Mouse (Mus musculus): Measurements from ENCODE around the gene Sult1a1.
A peak's percentile ranks its signal among the peaks of the same experiment; 100 is the strongest.

Sult1a1 gene

DNA sequence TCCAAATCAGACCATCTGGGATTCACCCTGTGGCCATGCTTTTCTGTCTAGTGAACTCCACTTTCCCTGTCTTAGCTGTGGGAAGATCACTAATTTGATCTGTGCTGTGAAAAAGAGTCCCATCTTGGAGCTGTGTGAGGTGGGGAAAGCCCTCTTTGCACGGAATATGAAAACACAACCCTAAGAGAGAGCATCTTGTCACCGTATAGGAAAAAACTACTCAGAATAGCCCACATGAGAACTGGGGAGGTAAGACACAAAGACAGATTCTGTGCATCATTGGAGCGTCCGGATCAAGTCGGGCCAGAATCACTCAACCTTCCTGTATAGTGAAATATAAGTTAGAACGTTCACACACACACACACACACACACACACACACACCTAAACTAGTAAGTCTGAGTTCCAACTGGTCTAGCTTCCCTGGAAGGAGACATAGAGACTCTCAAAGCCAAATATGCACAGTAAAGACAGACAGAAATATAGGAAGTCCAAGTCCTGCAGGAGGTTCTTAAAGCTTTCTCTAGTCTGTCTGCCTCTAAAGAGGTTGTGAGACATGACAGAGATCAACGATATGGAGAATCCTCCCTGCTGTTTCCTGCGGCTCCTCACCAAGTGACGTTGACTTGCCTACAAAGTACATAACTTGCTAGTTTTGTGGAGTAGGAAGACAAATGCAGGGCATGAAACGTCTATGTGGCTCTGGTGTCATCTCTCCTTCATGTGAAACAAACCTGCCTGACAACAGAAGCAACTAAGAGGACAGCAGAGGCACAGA is 32.1 kb upstream of the Sult1a1 start:
- Histone ChIP-seq H3K36me3 (ENCODE audit: insufficient read depth, low read length) (no peaks in the 10 kb centered on the region), H3K9me3 (ENCODE audit: low read length) (no peaks in the 10 kb centered on the region), H3K4me3 (replicated peaks; ENCODE audit: low read length) (no peak overlapping the region), H3K27me3 (ENCODE audit: insufficient read depth, low read length) (peaks cover 29% of the 10 kb centered on the region), H3K4me1 (replicated peaks; ENCODE audit: low read depth, low read length) (peaks cover 20% of the 10 kb centered on the region)
- TF ChIP-seq POU5F1 (IDR thresholded peaks at IDR 0.05; ENCODE audit: borderline replicate concordance, low read length) (no peak), CTCF (conservative IDR thresholded peaks at IDR 0.05; ENCODE audit: low read length) (no peak), NANOG (IDR thresholded peaks at IDR 0.05; ENCODE audit: borderline replicate concordance, low read length) (no peak)

- H3K27me3 ChIP-seq (ENCODE audit: insufficient read depth, low read length), result peaks cover 36% of the 10 kb centered on the region
- no peak within 1 kb of the TSS for H3K4me3 ChIP-seq (replicated peaks; ENCODE audit: low read length)
- no peaks in the 10 kb centered on the region for H3K36me3 ChIP-seq (ENCODE audit: insufficient read depth, low read length)
- peaks cover 28% of the 10 kb centered on the region for H3K4me1 ChIP-seq (replicated peaks; ENCODE audit: low read depth, low read length)
- H3K9me3 ChIP-seq (ENCODE audit: low read length), result no peaks in the 10 kb centered on the region
- no peak for TF ChIP-seq POU5F1 (IDR thresholded peaks at IDR 0.05; ENCODE audit: borderline replicate concordance, low read length)
These were observed 31.4 kb upstream of the Sult1a1 start, which contains the start of gene Coro1a for GRCm38 (mm10) chr7:126707442-126708174. TSS of gene Coro1a (minus strand) at chr7:126707787.

DNA sequence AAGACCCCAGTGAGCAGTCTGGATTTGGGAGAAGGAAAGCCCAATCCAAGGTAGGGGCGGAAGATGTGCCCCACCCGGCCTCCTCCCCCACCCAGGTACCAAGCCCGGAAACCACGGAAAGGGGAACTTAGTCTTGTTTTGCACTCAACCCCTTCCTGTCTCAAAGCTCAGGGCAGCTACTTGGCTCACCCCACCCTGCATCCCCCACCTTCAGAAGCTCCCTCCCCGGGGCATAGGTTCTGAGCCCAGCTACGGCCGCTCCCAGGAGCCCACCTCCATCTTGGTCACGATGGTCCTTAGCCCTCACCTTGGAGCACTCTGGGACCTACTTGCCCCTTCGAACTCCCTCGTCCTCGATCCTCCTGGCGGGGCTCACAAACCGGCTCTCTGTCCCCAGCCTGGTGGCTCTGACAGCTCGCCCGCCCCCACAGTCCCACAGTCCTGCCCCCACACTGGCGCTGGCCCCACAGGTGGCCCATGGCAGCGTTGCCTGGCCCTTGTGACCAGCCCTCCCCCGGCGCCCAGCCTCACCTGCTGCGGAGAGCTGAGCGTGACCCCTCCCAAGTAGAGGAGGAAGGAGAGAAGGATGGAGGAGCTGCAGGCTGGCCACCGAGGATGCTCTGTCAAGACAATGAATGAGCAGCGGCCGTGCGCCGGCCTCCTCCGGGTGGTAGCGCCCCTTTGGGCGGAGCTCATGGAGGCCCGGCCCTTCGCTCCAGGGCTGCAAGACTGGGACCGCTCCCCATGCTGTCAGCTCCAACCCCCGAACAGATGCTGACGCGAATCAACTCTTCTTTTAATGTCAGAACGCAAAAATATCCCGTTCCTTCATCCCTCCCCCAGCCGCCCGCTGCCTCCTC is 28.1 kb upstream of the Sult1a1 start:
- H3K4me3 ChIP-seq (replicated peaks; ENCODE audit: low read length), result peak overlapping the region; percentile 82
- H3K4me1 ChIP-seq (replicated peaks; ENCODE audit: low read depth, low read length), result peaks cover 58% of the 10 kb centered on the region
- TF ChIP-seq POU5F1 (IDR thresholded peaks at IDR 0.05; ENCODE audit: borderline replicate concordance, low read length) (no peak), NANOG (IDR thresholded peaks at IDR 0.05; ENCODE audit: borderline replicate concordance, low read length) (no peak), CTCF (conservative IDR thresholded peaks at IDR 0.05; ENCODE audit: low read length) (no peak)

GRCm38 (mm10) chr7:126703757-126704077 is 27.5 kb upstream of the Sult1a1 start:
- Histone ChIP-seq H3K36me3 (ENCODE audit: insufficient read depth, low read length) (peaks cover 19% of the 10 kb centered on the region), H3K4me3 (replicated peaks; ENCODE audit: low read length) (peak overlapping the region; percentile 82), H3K27me3 (ENCODE audit: insufficient read depth, low read length) (peaks cover 45% of the 10 kb centered on the region), H3K9me3 (ENCODE audit: low read length) (no peaks in the 10 kb centered on the region), H3K4me1 (replicated peaks; ENCODE audit: low read depth, low read length) (peaks cover 64% of the 10 kb centered on the region)
- TF ChIP-seq CTCF (conservative IDR thresholded peaks at IDR 0.05; ENCODE audit: low read length) (no peak), POU5F1 (IDR thresholded peaks at IDR 0.05; ENCODE audit: borderline replicate concordance, low read length) (no peak), NANOG (IDR thresholded peaks at IDR 0.05; ENCODE audit: borderline replicate concordance, low read length) (no peak)

More for the DNA sequence above, 28.1 kb upstream of the Sult1a1 start:
- H3K36me3 ChIP-seq (ENCODE audit: insufficient read depth, low read length), result peaks cover 13% of the 10 kb centered on the region
- H3K27me3 ChIP-seq (ENCODE audit: insufficient read depth, low read length), result peaks cover 46% of the 10 kb centered on the region
- H3K9me3 ChIP-seq (ENCODE audit: low read length), result no peaks in the 10 kb centered on the region

DNA sequence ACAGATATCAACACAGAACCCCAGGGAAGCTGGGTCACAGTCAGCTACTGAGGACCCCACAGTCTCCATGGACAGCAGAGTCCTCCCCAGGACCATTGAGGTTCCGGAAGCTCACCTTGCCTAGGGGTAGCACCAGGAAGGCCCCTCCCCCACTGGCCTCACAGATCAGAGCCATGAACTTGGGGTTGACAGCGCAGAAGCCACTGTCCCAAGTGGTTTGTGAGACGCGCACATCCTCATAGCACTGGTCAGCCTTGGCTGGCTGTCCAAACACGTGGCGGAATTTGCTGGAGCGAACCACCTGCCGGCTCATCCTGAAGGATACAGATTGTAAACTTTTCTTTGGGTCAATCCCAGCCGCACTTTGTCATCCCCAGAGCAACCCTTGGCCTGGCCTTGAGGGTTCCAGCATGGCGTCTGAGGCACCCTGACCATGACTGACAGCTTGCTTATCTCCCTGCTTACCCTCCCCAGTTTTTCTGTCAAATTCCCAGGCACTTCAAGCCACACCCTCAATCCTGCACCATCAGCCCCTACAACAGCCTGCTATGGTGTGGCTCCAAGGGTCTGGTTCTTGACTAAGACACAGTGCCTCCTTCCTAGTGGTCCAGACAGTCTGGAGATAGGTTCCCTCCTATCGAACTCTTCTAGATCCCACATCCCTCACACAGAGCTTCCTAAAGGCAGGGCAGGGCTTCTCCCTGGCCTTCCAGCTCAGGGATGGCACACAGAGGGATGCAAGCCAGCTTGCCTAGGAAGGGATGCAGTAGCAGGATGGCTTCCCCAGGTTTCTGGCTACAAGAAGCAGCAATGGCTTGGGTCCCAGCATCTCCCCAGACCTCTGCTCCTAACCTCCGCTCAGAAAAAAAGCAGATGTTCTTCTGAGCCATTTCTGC is 26.9 kb upstream of the Sult1a1 start:
- TF ChIP-seq CTCF (conservative IDR thresholded peaks at IDR 0.05; ENCODE audit: low read length) (no peak), NANOG (IDR thresholded peaks at IDR 0.05; ENCODE audit: borderline replicate concordance, low read length) (no peak), POU5F1 (IDR thresholded peaks at IDR 0.05; ENCODE audit: borderline replicate concordance, low read length) (no peak)
- no peaks in the 10 kb centered on the region for H3K9me3 ChIP-seq (ENCODE audit: low read length)
- peaks cover 44% of the 10 kb centered on the region for H3K27me3 ChIP-seq (ENCODE audit: insufficient read depth, low read length)
- H3K4me3 ChIP-seq (replicated peaks; ENCODE audit: low read length), result peak overlapping the region; percentile 82
- H3K4me1 ChIP-seq (replicated peaks; ENCODE audit: low read depth, low read length), result peaks cover 68% of the 10 kb centered on the region
- peaks cover 24% of the 10 kb centered on the region for H3K36me3 ChIP-seq (ENCODE audit: insufficient read depth, low read length)

DNA sequence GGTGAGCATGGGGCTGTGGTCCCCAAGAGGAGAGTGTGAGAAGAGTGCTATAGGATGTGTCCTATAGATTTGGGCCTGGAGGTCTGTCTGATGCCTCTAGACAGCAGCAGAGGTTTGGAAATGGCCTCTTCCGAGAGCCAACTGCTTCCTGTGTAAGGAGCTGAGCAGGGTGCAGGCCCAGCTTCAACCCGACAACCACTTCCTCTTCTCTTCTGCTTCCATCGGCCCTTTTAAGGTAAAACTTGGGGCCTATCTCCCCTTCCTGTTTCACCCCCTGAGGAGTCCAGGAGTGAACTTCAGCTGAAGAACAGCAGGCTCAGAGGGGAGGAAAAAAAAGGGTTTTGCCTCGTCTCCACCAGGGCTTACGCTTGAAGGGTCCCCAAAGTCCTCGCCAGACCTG is 26.1 kb upstream of the Sult1a1 start:
- H3K36me3 ChIP-seq (ENCODE audit: insufficient read depth, low read length), result peaks cover 31% of the 10 kb centered on the region
- TF ChIP-seq NANOG (IDR thresholded peaks at IDR 0.05; ENCODE audit: borderline replicate concordance, low read length) (no peak), CTCF (conservative IDR thresholded peaks at IDR 0.05; ENCODE audit: low read length) (no peak), POU5F1 (IDR thresholded peaks at IDR 0.05; ENCODE audit: borderline replicate concordance, low read length) (no peak)
- H3K9me3 ChIP-seq (ENCODE audit: low read length), result no peaks in the 10 kb centered on the region
- no peak overlapping the region for H3K4me3 ChIP-seq (replicated peaks; ENCODE audit: low read length)
- peaks cover 44% of the 10 kb centered on the region for H3K27me3 ChIP-seq (ENCODE audit: insufficient read depth, low read length)
- H3K4me1 ChIP-seq (replicated peaks; ENCODE audit: low read depth, low read length), result peaks cover 76% of the 10 kb centered on the region

DNA sequence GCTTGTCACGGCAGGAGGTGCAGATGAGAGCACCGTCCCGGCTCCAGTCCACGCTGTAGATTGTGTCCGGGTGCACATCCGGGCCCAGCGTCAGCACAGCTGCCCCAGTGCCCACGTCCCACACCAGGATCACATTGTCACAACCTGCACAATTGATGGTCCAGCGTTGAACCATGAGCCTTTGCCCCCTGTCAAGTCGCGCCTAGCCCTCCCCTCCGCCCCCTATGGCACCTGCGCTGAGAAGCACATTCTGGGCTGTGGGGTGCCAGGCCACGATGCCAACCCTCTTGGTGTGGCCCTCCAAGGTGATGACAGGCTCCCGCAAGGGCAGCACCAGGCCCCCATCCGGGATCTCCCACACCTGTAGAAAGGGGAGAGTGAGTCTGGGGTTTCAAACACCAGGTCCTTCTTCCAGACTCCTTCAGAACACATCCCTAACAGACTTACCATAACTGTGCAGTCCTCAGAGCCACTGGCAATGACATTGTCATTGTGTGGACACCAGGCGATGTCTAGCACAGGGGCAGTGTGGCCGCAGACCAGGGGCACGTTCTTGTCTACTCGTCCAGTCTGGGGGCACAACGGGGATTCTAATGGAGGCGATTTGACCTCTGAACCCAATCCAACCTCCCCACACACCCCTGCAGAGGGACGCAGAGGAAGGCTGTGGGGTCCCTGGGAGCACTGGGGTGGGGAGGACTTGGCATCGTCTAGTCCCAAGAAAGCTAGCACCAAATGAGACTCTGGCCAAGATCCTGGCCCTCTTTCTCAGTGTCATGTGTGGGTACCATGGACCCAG is 25.5 kb upstream of the Sult1a1 start:
- Histone ChIP-seq H3K27me3 (ENCODE audit: insufficient read depth, low read length) (peaks cover 44% of the 10 kb centered on the region), H3K9me3 (ENCODE audit: low read length) (no peaks in the 10 kb centered on the region), H3K36me3 (ENCODE audit: insufficient read depth, low read length) (peaks cover 37% of the 10 kb centered on the region), H3K4me1 (replicated peaks; ENCODE audit: low read depth, low read length) (peaks cover 82% of the 10 kb centered on the region), H3K4me3 (replicated peaks; ENCODE audit: low read length) (peak overlapping the region; percentile 61)
- TF ChIP-seq POU5F1 (IDR thresholded peaks at IDR 0.05; ENCODE audit: borderline replicate concordance, low read length) (no peak), NANOG (IDR thresholded peaks at IDR 0.05; ENCODE audit: borderline replicate concordance, low read length) (no peak), CTCF (conservative IDR thresholded peaks at IDR 0.05; ENCODE audit: low read length) (no peak)

All from E14TG2a.4 (cell line).